Comparison of ENCODE assay signal across 12 mouse cellular contexts in the genomic region with DNA sequence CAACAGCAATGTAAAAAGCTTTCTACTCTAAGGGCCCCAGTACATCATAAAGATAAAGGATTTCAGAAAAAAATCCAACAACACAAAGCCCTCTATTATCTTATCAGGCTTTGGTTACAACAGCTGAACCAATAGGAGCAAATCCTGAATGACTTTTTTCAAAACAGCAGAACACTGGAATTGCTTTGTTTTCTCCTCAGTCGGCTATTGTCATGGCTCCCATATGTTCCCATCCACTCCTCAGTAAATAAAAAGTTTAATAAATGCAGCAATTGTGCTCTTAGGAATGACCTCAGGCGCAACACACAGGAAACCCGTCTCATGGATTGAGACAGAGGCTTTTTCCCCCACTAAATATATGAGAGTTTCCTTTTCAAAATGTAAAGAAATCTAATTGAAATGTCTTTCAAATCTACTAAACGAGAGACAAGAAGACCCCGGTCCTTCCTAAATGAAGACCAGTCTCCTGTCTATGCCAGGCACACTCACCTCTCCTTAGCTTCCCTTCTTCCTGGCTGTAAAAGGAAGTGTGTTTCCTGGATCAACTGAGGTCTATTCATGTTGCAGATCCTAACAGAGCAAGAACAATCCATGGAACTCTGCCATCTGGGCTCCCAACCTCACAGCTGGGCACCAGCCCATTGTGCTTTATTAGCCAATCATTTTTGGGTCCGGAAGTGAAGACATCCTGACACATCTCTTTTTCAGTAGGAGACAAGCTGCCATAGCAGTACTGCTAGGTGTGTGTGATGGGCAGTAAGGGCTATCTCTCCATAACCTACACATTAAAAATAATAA.
DNase-seq lines count a peak whose midpoint lies in the region; ATAC-seq lines count a peak whose summit lies in the region.
"Had no signal": no experiment of that assay in that cellular context is flagged by ENCODE, and none has a peak within 500 bp of the region (broad histone marks: within the 10 kb centered on the region; RNA-seq: fewer than 3 reads in every experiment).

No protein-coding gene starts in this region.

- 53% methylated on average over 6 of the region's 6 CpGs for WGBS in hindbrain, embryonic 11.5 days
- WGBS in hindbrain, embryonic 14.5 days, result 37% methylated on average over 6 of the region's 6 CpGs
- 32% methylated on average over 6 of the region's 6 CpGs for WGBS in neural tube, embryonic 12.5 days
- 33% methylated on average over 6 of the region's 6 CpGs for WGBS in neural tube, embryonic 15.5 days
- 54% methylated on average over 6 of the region's 6 CpGs for WGBS in intestine, embryonic 15.5 days

- H3K27me3 ChIP-seq in hindbrain, embryonic 11.5 days (ENCODE audit: control insufficient read depth, insufficient read depth, low read length), result no peaks in the 10 kb centered on the region
- H3K27me3 ChIP-seq in hindbrain, embryonic 14.5 days (ENCODE audit: control insufficient read depth, insufficient read depth, low read length), result no peaks in the 10 kb centered on the region; the same call in 1 of the 2 replicates
- H3K27me3 ChIP-seq in neural tube, embryonic 12.5 days (replicated peaks), result no peaks in the 10 kb centered on the region
- H3K27me3 ChIP-seq in neural tube, embryonic 15.5 days (replicated peaks), result peaks cover 6% of the 10 kb centered on the region; the same call in 1 of the 2 replicates
- no peaks in the 10 kb centered on the region for H3K27me3 ChIP-seq in intestine, embryonic 15.5 days (replicated peaks)
- H3K27me3 ChIP-seq: stomach, embryonic 15.5 days had no signal

- H3K36me3 ChIP-seq in hindbrain, embryonic 11.5 days (ENCODE audit: control insufficient read depth, insufficient read depth, low read length), result no peaks in the 10 kb centered on the region
- no peaks in the 10 kb centered on the region for H3K36me3 ChIP-seq in hindbrain, embryonic 14.5 days (replicated peaks; ENCODE audit: control insufficient read depth, insufficient read depth)
- no peaks in the 10 kb centered on the region for H3K36me3 ChIP-seq in neural tube, embryonic 12.5 days
- H3K36me3 ChIP-seq in neural tube, embryonic 15.5 days, result no peaks in the 10 kb centered on the region
- no peaks in the 10 kb centered on the region for H3K36me3 ChIP-seq in intestine, embryonic 15.5 days
- H3K36me3 ChIP-seq: stomach, embryonic 15.5 days had no signal

- 0 out of 2 replicates have a peak, but pooled peaks have one; percentile 33 for ATAC-seq in hindbrain, embryonic 11.5 days (ENCODE audit: low FRiP score)
- ATAC-seq in hindbrain, embryonic 14.5 days (ENCODE audit: low FRiP score), result no peak
- no peak for ATAC-seq in neural tube, embryonic 12.5 days (ENCODE audit: low FRiP score, low read depth)
- ATAC-seq in neural tube, embryonic 15.5 days (ENCODE audit: low FRiP score), result no peak
- ATAC-seq in intestine, embryonic 15.5 days, result peak; percentile 64

- peak; percentile 32 for DNase-seq in hindbrain, embryonic 11.5 days (ENCODE audit: low spot score)
- no peak for DNase-seq in hindbrain, embryonic 14.5 days (ENCODE audit: low spot score)
- peak; percentile 59 for DNase-seq in testis, postnatal 14 days (ENCODE audit: low spot score)
- no peak for DNase-seq in spleen, postnatal 4 days (ENCODE audit: low spot score in 2 of 2)
- DNase-seq: adrenal gland, adult 2 months; cerebellum, postnatal 25 days; kidney, adult 9 months; liver had no signal

- no peak overlapping the region for H3K4me2 ChIP-seq in hindbrain, embryonic 11.5 days (replicated peaks; ENCODE audit: low read depth, low read length)
- H3K4me2 ChIP-seq in hindbrain, embryonic 14.5 days (replicated peaks), result no peak overlapping the region
- H3K4me2 ChIP-seq in neural tube, embryonic 12.5 days (replicated peaks), result 0 out of 2 replicates have a peak overlapping the region, but pooled peaks have one; percentile 2
- H3K4me2 ChIP-seq in neural tube, embryonic 15.5 days, result no peak overlapping the region
- H3K4me2 ChIP-seq in intestine, embryonic 15.5 days (replicated peaks), result no peak overlapping the region
- H3K4me2 ChIP-seq: stomach, embryonic 15.5 days had no signal

- H3K9me3 ChIP-seq in hindbrain, embryonic 11.5 days (ENCODE audit: control insufficient read depth, low read length), result no peaks in the 10 kb centered on the region
- no peaks in the 10 kb centered on the region for H3K9me3 ChIP-seq in hindbrain, embryonic 14.5 days (ENCODE audit: control insufficient read depth, low read length)
- H3K9me3 ChIP-seq in neural tube, embryonic 12.5 days, result no peaks in the 10 kb centered on the region
- no peaks in the 10 kb centered on the region for H3K9me3 ChIP-seq in neural tube, embryonic 15.5 days (replicated peaks)
- no peaks in the 10 kb centered on the region for H3K9me3 ChIP-seq in intestine, embryonic 15.5 days
- H3K9me3 ChIP-seq: stomach, embryonic 15.5 days had no signal

- H3K4me1 ChIP-seq in hindbrain, embryonic 11.5 days (replicated peaks; ENCODE audit: control insufficient read depth, insufficient read depth, low read length), result no peaks in the 10 kb centered on the region; the same call in 1 of the 2 replicates
- H3K4me1 ChIP-seq in hindbrain, embryonic 14.5 days (replicated peaks; ENCODE audit: control insufficient read depth, insufficient read depth, low read length), result peaks cover 16% of the 10 kb centered on the region
- peaks cover 37% of the 10 kb centered on the region for H3K4me1 ChIP-seq in neural tube, embryonic 12.5 days
- H3K4me1 ChIP-seq in neural tube, embryonic 15.5 days, result peaks cover 32% of the 10 kb centered on the region
- peaks cover 3% of the 10 kb centered on the region; the same call in 1 of the 2 replicates for H3K4me1 ChIP-seq in intestine, embryonic 15.5 days (replicated peaks)

- H3K9ac ChIP-seq in hindbrain, embryonic 11.5 days (ENCODE audit: low read depth, low read length), result no peak overlapping the region
- no peak overlapping the region for H3K9ac ChIP-seq in hindbrain, embryonic 14.5 days
- H3K9ac ChIP-seq in neural tube, embryonic 12.5 days, result no peak overlapping the region
- H3K9ac ChIP-seq in neural tube, embryonic 15.5 days (replicated peaks), result no peak overlapping the region
- no peak overlapping the region for H3K9ac ChIP-seq in intestine, embryonic 15.5 days
- H3K9ac ChIP-seq: stomach, embryonic 15.5 days had no signal

- no peak overlapping the region for H3K4me3 ChIP-seq in hindbrain, embryonic 11.5 days (ENCODE audit: low read depth, low read length)
- H3K4me3 ChIP-seq in hindbrain, embryonic 14.5 days (replicated peaks; ENCODE audit: low read length), result no peak overlapping the region
- H3K4me3 ChIP-seq in neural tube, embryonic 12.5 days, result no peak overlapping the region
- no peak overlapping the region for H3K4me3 ChIP-seq in neural tube, embryonic 15.5 days (replicated peaks)
- no peak overlapping the region for H3K4me3 ChIP-seq in intestine, embryonic 15.5 days (replicated peaks)
- H3K4me3 ChIP-seq: stomach, embryonic 15.5 days had no signal

- no peak overlapping the region for H3K27ac ChIP-seq in hindbrain, embryonic 11.5 days (ENCODE audit: low read depth, low read length)
- no peak overlapping the region for H3K27ac ChIP-seq in hindbrain, embryonic 14.5 days
- H3K27ac ChIP-seq in neural tube, embryonic 12.5 days, result no peak overlapping the region
- no peak overlapping the region for H3K27ac ChIP-seq in neural tube, embryonic 15.5 days (replicated peaks)
- H3K27ac ChIP-seq in intestine, embryonic 15.5 days, result no peak overlapping the region
- H3K27ac ChIP-seq: stomach, embryonic 15.5 days had no signal

Comparison
In these comparisons a context has a peak if more than half of its experiments do, and no peak if none do; other contexts are left out.
1. ATAC-seq: peak in hindbrain, embryonic 11.5 days (single experiment) and intestine, embryonic 15.5 days (single experiment); none in hindbrain, embryonic 14.5 days (single experiment), neural tube, embryonic 12.5 days (single experiment) and neural tube, embryonic 15.5 days (single experiment).
2. DNase-seq: peak in hindbrain, embryonic 11.5 days (single experiment) and testis, postnatal 14 days (single experiment); none in hindbrain, embryonic 14.5 days (single experiment) and spleen, postnatal 4 days (0 of 2).